Comparison of ENCODE assay signal across 8 mouse cellular contexts in the genomic region with DNA sequence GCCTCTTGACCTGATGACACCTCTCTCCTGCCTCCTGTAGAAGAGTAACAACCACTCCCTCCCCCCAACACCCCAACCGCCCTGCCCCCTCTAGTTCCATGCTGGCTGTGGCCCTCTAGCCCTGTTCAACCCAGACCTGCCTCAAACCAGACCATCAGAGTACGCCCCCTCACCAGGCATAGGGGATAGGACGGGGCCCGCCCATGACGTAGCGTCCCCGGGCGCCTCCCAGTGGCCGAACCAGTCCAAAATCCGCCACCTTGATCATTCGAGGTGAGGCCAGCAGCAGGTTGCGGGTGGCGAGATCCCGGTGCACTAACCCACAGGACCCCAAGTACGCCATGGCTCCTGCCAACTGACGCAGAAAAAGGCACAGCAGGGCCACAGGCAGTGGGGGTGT. TPM values are rescaled to one million over a fixed set of nuclear protein-coding genes. Genes with fewer than 3 reads are reported as not detected.
DNase-seq lines count a peak whose midpoint lies in the region; ATAC-seq lines count a peak whose summit lies in the region.

No protein-coding gene starts in this region.

- H3K4me1 ChIP-seq in neural tube, embryonic 15.5 days, result peaks cover 8% of the 10 kb centered on the region
- peaks cover 30% of the 10 kb centered on the region for H3K4me1 ChIP-seq in heart, embryonic 13.5 days

- H3K4me3 ChIP-seq in neural tube, embryonic 15.5 days (replicated peaks), result no peak overlapping the region
- H3K4me3 ChIP-seq in heart, embryonic 13.5 days, result no peak overlapping the region

- H3K36me3 ChIP-seq in neural tube, embryonic 15.5 days, result peaks cover 18% of the 10 kb centered on the region
- peaks cover 23% of the 10 kb centered on the region for H3K36me3 ChIP-seq in heart, embryonic 13.5 days

- DNase-seq in neural tube, embryonic 10.5 days (ENCODE audit: extremely low spot score, low spot score), result peak; percentile 56
- DNase-seq in cerebellum, adult 9-11 months, result peak; percentile 63
- peak; percentile 85 for DNase-seq in liver
- peak; percentile 70 for DNase-seq in retina, postnatal 1 day
- DNase-seq in layer of hippocampus, adult 8-10 months (ENCODE audit: low spot score in 2 of 2), result no peak
- DNase-seq in left cerebral cortex, postnatal 25 days (ENCODE audit: low spot score in 2 of 2), result no peak

- H3K27ac ChIP-seq in neural tube, embryonic 15.5 days (replicated peaks), result no peak overlapping the region
- peak overlapping the region; percentile 51 for H3K27ac ChIP-seq in heart, embryonic 13.5 days (replicated peaks)

- no peak overlapping the region for H3K4me2 ChIP-seq in neural tube, embryonic 15.5 days
- H3K4me2 ChIP-seq in heart, embryonic 13.5 days, result peak overlapping the region; percentile 40

- intact Hi-C loops in left cerebral cortex, postnatal 25 days (cut with DNase I), result no loop called here

- peaks cover 20% of the 10 kb centered on the region for H3K27me3 ChIP-seq in neural tube, embryonic 15.5 days (replicated peaks)
- peaks cover 39% of the 10 kb centered on the region for H3K27me3 ChIP-seq in heart, embryonic 13.5 days (replicated peaks)

- no peak for ATAC-seq in neural tube, embryonic 15.5 days (ENCODE audit: low FRiP score)
- ATAC-seq in heart, embryonic 13.5 days (ENCODE audit: extremely low read depth, insufficient number of reproducible peaks, low FRiP score, low TSS enrichment), result no peak; the same call in 1 of the 2 replicates

- WGBS in neural tube, embryonic 15.5 days, result 30% methylated on average over 16 of the region's 16 CpGs
- WGBS in heart, embryonic 13.5 days, result 23% methylated on average over 16 of the region's 16 CpGs

- no peaks in the 10 kb centered on the region for H3K9me3 ChIP-seq in neural tube, embryonic 15.5 days (replicated peaks)
- no peaks in the 10 kb centered on the region for H3K9me3 ChIP-seq in heart, embryonic 13.5 days

- no peak overlapping the region for H3K9ac ChIP-seq in neural tube, embryonic 15.5 days (replicated peaks)
- H3K9ac ChIP-seq in heart, embryonic 13.5 days, result 0 out of 2 replicates have a peak overlapping the region, but pooled peaks have one; percentile 3

RNA-seq across cellular contexts. Expression of a gene that starts 3.2 kb away (rescaled TPM):
- polyA plus RNA-seq in neural tube, embryonic 15.5 days (2015; fragmentation: Nextera tagmentation; extraction: Ambion mirVana), result 0.19 and 1.9 TPM in 2 replicates
- 0.38 and 0.56 TPM in 2 replicates for polyA plus RNA-seq in heart, embryonic 13.5 days (2015; fragmentation: Nextera tagmentation; extraction: Ambion mirVana)
- total RNA-seq in layer of hippocampus, adult 8-10 months (2022), result not detected
- total RNA-seq in left cerebral cortex, postnatal 25 days (2021), result under 1 TPM in 1 of 2 experiments, not detected in 1; 0.27 TPM

RNA-seq across cellular contexts. Expression of a gene that starts 9.2 kb away (rescaled TPM):
- polyA plus RNA-seq in neural tube, embryonic 15.5 days (2015; fragmentation: Nextera tagmentation; extraction: Ambion mirVana), result 44.3 and 53.1 TPM in 2 replicates
- polyA plus RNA-seq in heart, embryonic 13.5 days (2015; fragmentation: Nextera tagmentation; extraction: Ambion mirVana), result 75.4 and 76.2 TPM in 2 replicates
- 10 to 100 TPM; 17.1 to 21.8 (median 20.0) TPM for total RNA-seq in layer of hippocampus, adult 8-10 months (2022)
- 10 to 100 TPM; 15.6 to 19.2 TPM for total RNA-seq in left cerebral cortex, postnatal 25 days (2021)

RNA-seq across cellular contexts. Expression of a gene that starts 17.0 kb away (rescaled TPM):
- 368 and 430 TPM in 2 replicates for polyA plus RNA-seq in neural tube, embryonic 15.5 days (2015; fragmentation: Nextera tagmentation; extraction: Ambion mirVana)
- 330 and 361 TPM in 2 replicates for polyA plus RNA-seq in heart, embryonic 13.5 days (2015; fragmentation: Nextera tagmentation; extraction: Ambion mirVana)
- total RNA-seq in layer of hippocampus, adult 8-10 months (2022), result 100 to 1,000 TPM; 113 to 131 (median 121) TPM
- total RNA-seq in left cerebral cortex, postnatal 25 days (2021), result 100 to 1,000 TPM; 129 to 134 TPM

RNA-seq across cellular contexts. Expression of a gene that starts 17.8 kb away (rescaled TPM):
- polyA plus RNA-seq in neural tube, embryonic 15.5 days (2015; fragmentation: Nextera tagmentation; extraction: Ambion mirVana), result 19.4 and 21.4 TPM in 2 replicates
- 2.0 and 2.4 TPM in 2 replicates for polyA plus RNA-seq in heart, embryonic 13.5 days (2015; fragmentation: Nextera tagmentation; extraction: Ambion mirVana)
- 100 to 1,000 TPM; 189 to 200 (median 199) TPM for total RNA-seq in layer of hippocampus, adult 8-10 months (2022)
- 100 to 1,000 TPM; 233 to 248 TPM for total RNA-seq in left cerebral cortex, postnatal 25 days (2021)

RNA-seq across cellular contexts. Expression of a gene that starts 22.5 kb away (rescaled TPM):
- not detected in 2 replicates for polyA plus RNA-seq in neural tube, embryonic 15.5 days (2015; fragmentation: Nextera tagmentation; extraction: Ambion mirVana)
- polyA plus RNA-seq in heart, embryonic 13.5 days (2015; fragmentation: Nextera tagmentation; extraction: Ambion mirVana), result not detected in 2 replicates
- total RNA-seq in layer of hippocampus, adult 8-10 months (2022), result not detected
- total RNA-seq in left cerebral cortex, postnatal 25 days (2021), result not detected

Comparison
In these comparisons a context has a peak if more than half of its experiments do, and no peak if none do; other contexts are left out.
1. DNase-seq: peak in neural tube, embryonic 10.5 days (single experiment), cerebellum, adult 9-11 months (single experiment), liver (single experiment) and retina, postnatal 1 day (single experiment); none in layer of hippocampus, adult 8-10 months (0 of 2) and left cerebral cortex, postnatal 25 days (0 of 2).